Mouse (Mus musculus): ENCODE measurements around the gene Rcan2.

DNA sequence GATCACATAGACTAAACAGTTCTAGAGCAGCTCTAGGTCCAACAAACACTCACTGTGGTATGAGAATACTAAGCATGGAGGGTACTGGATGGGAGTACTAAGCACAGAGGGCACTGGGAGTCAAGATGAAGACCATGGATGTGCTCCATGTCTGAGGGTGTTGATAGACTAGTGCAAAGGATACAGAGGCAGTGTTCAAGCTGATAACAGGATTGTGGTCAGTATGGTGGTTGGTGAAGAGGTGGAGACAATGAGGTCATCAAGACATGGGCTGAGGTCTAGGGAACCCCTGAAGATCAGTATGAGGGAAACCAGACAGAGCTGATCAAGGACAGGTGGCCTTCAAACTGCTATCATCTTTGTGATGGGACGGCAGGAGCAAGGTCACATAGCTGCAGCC, 99.0 kb downstream of the Rcan2 start:
- TF ChIP-seq CTCF (IDR thresholded peaks at IDR 0.05; ENCODE audit: low read depth, low read length): no peak
- TF ChIP-seq POLR2A (IDR thresholded peaks at IDR 0.05; ENCODE audit: extremely low read depth, insufficient read depth, low read length): no peak
